Mouse (Mus musculus): ENCODE measurements around the gene Pdzd2. TPM values are rescaled to one million over a fixed set of nuclear protein-coding genes. Genes with fewer than 3 reads are reported as not detected.

The Pdzd2 gene
- polyA plus RNA-seq (2012; ENCODE audit: insufficient read depth, low replicate concordance), result 1.0 and 1.1 TPM in 2 replicates

GRCm38 (mm10) chr15:12739277-12740247 lies at the start of gene Pdzd2:
Pdzd2 (minus strand) TSS chr15:12739924.
- no peak for TF ChIP-seq FLI1 (IDR thresholded peaks at IDR 0.05; ENCODE audit: low read length)
- no peak for TF ChIP-seq GATA1 (IDR thresholded peaks at IDR 0.05; ENCODE audit: borderline replicate concordance, low read length)
- peaks cover 59% of the 10 kb centered on the region for H3K27me3 ChIP-seq (replicated peaks)
- H3K4me1 ChIP-seq, result peaks cover 35% of the 10 kb centered on the region
- H3K9me3 ChIP-seq, result peaks cover 11% of the 10 kb centered on the region
- H3K36me3 ChIP-seq (replicated peaks; ENCODE audit: low read length), result peaks cover 4% of the 10 kb centered on the region
- H3K4me3 ChIP-seq (replicated peaks), result peak within 1 kb of the TSS; percentile 92

- TF ChIP-seq FLI1 (IDR thresholded peaks at IDR 0.05; ENCODE audit: low read length), result no peak
- TF ChIP-seq GATA1 (IDR thresholded peaks at IDR 0.05; ENCODE audit: borderline replicate concordance, low read length), result no peak
- Histone ChIP-seq H3K4me1 (no peaks in the 10 kb centered on the region), H3K9me3 (peaks cover 4% of the 10 kb centered on the region; the same call in 1 of the 2 replicates), H3K4me3 (replicated peaks) (no peak overlapping the region), H3K27me3 (replicated peaks) (peaks cover 13% of the 10 kb centered on the region), H3K36me3 (replicated peaks; ENCODE audit: low read length) (no peaks in the 10 kb centered on the region)
Measured at GRCm38 (mm10) chr15:12789406-12789867, 49.7 kb upstream of the Pdzd2 start.

- no peaks in the 10 kb centered on the region for H3K36me3 ChIP-seq (replicated peaks; ENCODE audit: low read length)
- TF ChIP-seq FLI1 (IDR thresholded peaks at IDR 0.05; ENCODE audit: low read length) (no peak), GATA1 (IDR thresholded peaks at IDR 0.05; ENCODE audit: borderline replicate concordance, low read length) (no peak)
- H3K4me3 ChIP-seq (replicated peaks), result no peak overlapping the region
- H3K27me3 ChIP-seq (replicated peaks), result peaks cover 16% of the 10 kb centered on the region
- no peaks in the 10 kb centered on the region for H3K4me1 ChIP-seq
- H3K9me3 ChIP-seq, result peaks cover 4% of the 10 kb centered on the region; the same call in 1 of the 2 replicates
Measured at GRCm38 (mm10) chr15:12788536-12788935, 48.8 kb upstream of the Pdzd2 start.

GRCm38 (mm10) chr15:12781729-12782326 lies 42.1 kb upstream of the Pdzd2 start:
- peaks cover under 1% of the 10 kb centered on the region for H3K36me3 ChIP-seq (replicated peaks; ENCODE audit: low read length)
- H3K4me3 ChIP-seq (replicated peaks), result no peak overlapping the region
- TF ChIP-seq GATA1 (IDR thresholded peaks at IDR 0.05; ENCODE audit: borderline replicate concordance, low read length) (no peak), FLI1 (IDR thresholded peaks at IDR 0.05; ENCODE audit: low read length) (no peak)
- no peaks in the 10 kb centered on the region for H3K4me1 ChIP-seq
- H3K27me3 ChIP-seq (replicated peaks), result peaks cover 31% of the 10 kb centered on the region
- peaks cover 13% of the 10 kb centered on the region for H3K9me3 ChIP-seq

GRCm38 (mm10) chr15:12781296-12781695 lies 41.6 kb upstream of the Pdzd2 start:
- H3K27me3 ChIP-seq (replicated peaks), result peaks cover 28% of the 10 kb centered on the region
- H3K4me3 ChIP-seq (replicated peaks), result no peak overlapping the region
- peaks cover 4% of the 10 kb centered on the region for H3K36me3 ChIP-seq (replicated peaks; ENCODE audit: low read length)
- peaks cover 2% of the 10 kb centered on the region for H3K4me1 ChIP-seq
- no peak for TF ChIP-seq FLI1 (IDR thresholded peaks at IDR 0.05; ENCODE audit: low read length)
- TF ChIP-seq GATA1 (IDR thresholded peaks at IDR 0.05; ENCODE audit: borderline replicate concordance, low read length), result no peak
- H3K9me3 ChIP-seq, result peaks cover 19% of the 10 kb centered on the region

- TF ChIP-seq FLI1 (IDR thresholded peaks at IDR 0.05; ENCODE audit: low read length), result no peak
- TF ChIP-seq GATA1 (IDR thresholded peaks at IDR 0.05; ENCODE audit: borderline replicate concordance, low read length), result no peak
- Histone ChIP-seq H3K9me3 (peaks cover 28% of the 10 kb centered on the region), H3K27me3 (replicated peaks) (no peaks in the 10 kb centered on the region), H3K4me1 (peaks cover 17% of the 10 kb centered on the region), H3K4me3 (replicated peaks) (no peak overlapping the region), H3K36me3 (replicated peaks; ENCODE audit: low read length) (peaks cover 4% of the 10 kb centered on the region)
Measured at GRCm38 (mm10) chr15:12774149-12774753, 34.5 kb upstream of the Pdzd2 start.

GRCm38 (mm10) chr15:12770958-12771357 lies 31.2 kb upstream of the Pdzd2 start:
- H3K4me1 ChIP-seq, result peaks cover 21% of the 10 kb centered on the region
- no peaks in the 10 kb centered on the region for H3K36me3 ChIP-seq (replicated peaks; ENCODE audit: low read length)
- H3K9me3 ChIP-seq, result peaks cover 9% of the 10 kb centered on the region
- TF ChIP-seq FLI1 (IDR thresholded peaks at IDR 0.05; ENCODE audit: low read length), result no peak
- no peak for TF ChIP-seq GATA1 (IDR thresholded peaks at IDR 0.05; ENCODE audit: borderline replicate concordance, low read length)
- no peak overlapping the region for H3K4me3 ChIP-seq (replicated peaks)
- H3K27me3 ChIP-seq (replicated peaks), result no peaks in the 10 kb centered on the region

GRCm38 (mm10) chr15:12766848-12767247 lies 27.1 kb upstream of the Pdzd2 start:
- peaks cover 5% of the 10 kb centered on the region for H3K9me3 ChIP-seq
- peaks cover 16% of the 10 kb centered on the region for H3K27me3 ChIP-seq (replicated peaks)
- no peaks in the 10 kb centered on the region for H3K36me3 ChIP-seq (replicated peaks; ENCODE audit: low read length)
- H3K4me3 ChIP-seq (replicated peaks), result no peak overlapping the region
- peaks cover 9% of the 10 kb centered on the region for H3K4me1 ChIP-seq
- TF ChIP-seq GATA1 (IDR thresholded peaks at IDR 0.05; ENCODE audit: borderline replicate concordance, low read length) (no peak), FLI1 (IDR thresholded peaks at IDR 0.05; ENCODE audit: low read length) (no peak)

- Histone ChIP-seq H3K27me3 (replicated peaks) (peaks cover 22% of the 10 kb centered on the region), H3K36me3 (replicated peaks; ENCODE audit: low read length) (no peaks in the 10 kb centered on the region), H3K9me3 (peaks cover 5% of the 10 kb centered on the region), H3K4me1 (peaks cover 9% of the 10 kb centered on the region), H3K4me3 (replicated peaks) (no peak overlapping the region)
- TF ChIP-seq FLI1 (IDR thresholded peaks at IDR 0.05; ENCODE audit: low read length) (no peak), GATA1 (IDR thresholded peaks at IDR 0.05; ENCODE audit: borderline replicate concordance, low read length) (no peak)
Measured at GRCm38 (mm10) chr15:12763147-12763546, 23.4 kb upstream of the Pdzd2 start.

Data from megakaryocyte, embryonic 14.5 days (primary cell).